Mouse (Mus musculus) cortical plate, adult 2 months (tissue): ENCODE measurements around the gene Olfr766-ps1. TPM values are rescaled to one million over a fixed set of nuclear protein-coding genes. Genes with fewer than 3 reads are reported as not detected.

ENCODE experiments used
- H3K27ac ChIP-seq: fragments of 200-500 bp; 2 replicates; pipeline ENCODE4 v1.5.1; 2012; ENCODE audit warnings: low read length, control low read depth, inconsistent platforms; ENCODE audit not compliant: insufficient read depth
- H3K4me1 ChIP-seq: fragments of 200-500 bp; 2 replicates; pipeline ENCODE4 v1.6.1; 2011; ENCODE audit warnings: low read length; ENCODE audit not compliant: control insufficient read depth, insufficient read depth
- H3K4me3 ChIP-seq: fragments of 200-500 bp; 2 replicates; pipeline ENCODE4 v1.5.1; 2011; ENCODE audit warnings: mild to moderate bottlenecking, low read length, control low read depth; ENCODE audit not compliant: insufficient read depth
- CTCF ChIP-seq: fragments of 200-500 bp; IDR thresholded peaks from 2 replicates; pipeline ENCODE4 v1.5.1; 2011; ENCODE audit warnings: mild to moderate bottlenecking, control low read depth, low read length; ENCODE audit not compliant: insufficient read depth; ENCODE audit errors: extremely low read depth
- POLR2A ChIP-seq: fragments of 200-500 bp; IDR thresholded peaks from 2 replicates; pipeline ENCODE4 v1.6.1; 2011; ENCODE audit warnings: mild to moderate bottlenecking, low read length, control low read depth; ENCODE audit not compliant: insufficient read depth; ENCODE audit errors: extremely low read depth
- polyA plus RNA-seq: library from polyadenylated mRNA; depleted of rRNA; stranded (reverse); fragments of >200 nt; gene quantifications from 2 replicates; pipeline ENCODE4 v1.2.3, GENCODE M21; 2012; rRNA removed

The Olfr766-ps1 gene
- polyA plus RNA-seq, 1 experiment, result not detected

- TF ChIP-seq CTCF, result no peak
- TF ChIP-seq POLR2A, result no peak
- Histone ChIP-seq H3K27ac (no peak overlapping the region), H3K4me1 (no peaks in the 10 kb centered on the region), H3K4me3 (no peak overlapping the region)
Measured at GRCm38 (mm10) chr10:129023319-129023718, 45.5 kb downstream of the Olfr766-ps1 start.

GRCm38 (mm10) chr10:129014477-129014876 lies 54.3 kb downstream of the Olfr766-ps1 start:
- Histone ChIP-seq H3K4me3 (no peak overlapping the region), H3K4me1 (no peaks in the 10 kb centered on the region), H3K27ac (no peak overlapping the region)
- TF ChIP-seq POLR2A (no peak), CTCF (no peak)

Other genes with a start within 250 kb of the Olfr766-ps1 start
- 18.3 and 20.3 TPM in 2 replicates for gene Ormdl2, start 247.3 kb downstream of the Olfr766-ps1 start, polyA plus RNA-seq
- gene Gdf11, start 177.3 kb downstream of the Olfr766-ps1 start, polyA plus RNA-seq, result 7.2 TPM in 2 replicates
- gene Cd63, start 168.0 kb downstream of the Olfr766-ps1 start, polyA plus RNA-seq, result 76.2 and 79.5 TPM in 2 replicates
- 12.7 and 13.0 TPM in 2 replicates for gene Rdh5, start 146.1 kb downstream of the Olfr766-ps1 start, polyA plus RNA-seq
- 221 and 224 TPM in 2 replicates for gene Bloc1s1, start 144.9 kb downstream of the Olfr766-ps1 start, polyA plus RNA-seq
- gene Itga7, start 135.2 kb downstream of the Olfr766-ps1 start, polyA plus RNA-seq, result 24.3 and 24.9 TPM in 2 replicates
- gene Mettl7b, start 108.0 kb downstream of the Olfr766-ps1 start, polyA plus RNA-seq, result not detected in 2 replicates
- gene Olfr9, start 79.5 kb downstream of the Olfr766-ps1 start, polyA plus RNA-seq, result not detected in 2 replicates
- not detected in 2 replicates for gene Olfr763, start 58.2 kb downstream of the Olfr766-ps1 start, polyA plus RNA-seq
- gene Olfr764-ps1, start 29.1 kb downstream of the Olfr766-ps1 start, polyA plus RNA-seq, result not detected in 2 replicates
- gene Olfr765, start 19.0 kb downstream of the Olfr766-ps1 start, polyA plus RNA-seq, result not detected in 2 replicates
- gene Olfr767, start 13.9 kb upstream of the Olfr766-ps1 start, polyA plus RNA-seq, result not detected in 2 replicates
- gene Olfr768, start 30.4 kb upstream of the Olfr766-ps1 start, polyA plus RNA-seq, result not detected in 2 replicates
- gene Olfr769, start 48.9 kb upstream of the Olfr766-ps1 start, polyA plus RNA-seq, result not detected in 2 replicates
- not detected in 2 replicates for gene Olfr770, start 70.0 kb upstream of the Olfr766-ps1 start, polyA plus RNA-seq
- gene Olfr771, start 95.8 kb upstream of the Olfr766-ps1 start, polyA plus RNA-seq, result not detected in 2 replicates
- gene Olfr772, start 108.9 kb upstream of the Olfr766-ps1 start, polyA plus RNA-seq, result not detected in 2 replicates
- not detected in 2 replicates for gene Olfr773, start 118.4 kb upstream of the Olfr766-ps1 start, polyA plus RNA-seq
- not detected in 2 replicates for gene Olfr774, start 167.2 kb upstream of the Olfr766-ps1 start, polyA plus RNA-seq
- not detected in 2 replicates for gene Olfr775, start 179.4 kb upstream of the Olfr766-ps1 start, polyA plus RNA-seq
- gene Olfr776, start 190.2 kb upstream of the Olfr766-ps1 start, polyA plus RNA-seq, result not detected in 2 replicates
- gene Olfr777, start 202.5 kb upstream of the Olfr766-ps1 start, polyA plus RNA-seq, result not detected in 2 replicates
- gene Olfr780, start 249.1 kb upstream of the Olfr766-ps1 start, polyA plus RNA-seq, result not detected in 2 replicates